Mouse (Mus musculus): ENCODE measurements around the gene Ifngr1.

- TF ChIP-seq CHD2 (IDR thresholded peaks at IDR 0.05; ENCODE audit: low read length) (no peak), NELFE (IDR thresholded peaks at IDR 0.05; ENCODE audit: low read depth, low read length) (no peak), ETS1 (IDR thresholded peaks at IDR 0.05; ENCODE audit: low read depth, low read length) (no peak), CTCF (IDR thresholded peaks at IDR 0.05 in 2 of 3, conservative IDR thresholded peaks at IDR 0.05 in 1 of 3; ENCODE audit: control insufficient read depth in 1 of 3, insufficient read depth in 1 of 3, low read depth in 2 of 3, low read length in 3 of 3, poor library complexity in 1 of 3, severe bottlenecking in 1 of 3) (no peak), EP300 (IDR thresholded peaks at IDR 0.05; ENCODE audit: low read depth in 1 of 2, low read length in 2 of 2) (no peak), SIN3A (IDR thresholded peaks at IDR 0.05; ENCODE audit: low read length) (no peak), HCFC1 (IDR thresholded peaks at IDR 0.05; ENCODE audit: low read depth, low read length) (no peak)
Measured at GRCm38 (mm10) chr10:19596866-19597265, 5.1 kb downstream of the Ifngr1 start.

All from MEL (cell line).